In genomic region chrX:139596404-139596803, GRCm38 (mm10) we compare ENCODE assay signal across 13 mouse cellular contexts.
"Had no signal": no experiment of that assay in that cellular context is flagged by ENCODE, and none has a peak within 500 bp of the region (broad histone marks: within the 10 kb centered on the region; RNA-seq: fewer than 3 reads in every experiment).

No protein-coding gene starts in this region.

- H3K9me3 ChIP-seq: hindbrain, embryonic 12.5 days; limb, embryonic 10.5 days; midbrain, embryonic 13.5 days; neural tube, embryonic 12.5 days; stomach, embryonic 15.5 days had no signal

- H3K9ac ChIP-seq: hindbrain, embryonic 12.5 days; midbrain, embryonic 13.5 days; neural tube, embryonic 12.5 days; stomach, embryonic 15.5 days had no signal

- H3K27me3 ChIP-seq: neural tube, embryonic 12.5 days; stomach, embryonic 15.5 days had no signal

- H3K36me3 ChIP-seq: hindbrain, embryonic 12.5 days; limb, embryonic 10.5 days; midbrain, embryonic 13.5 days; neural tube, embryonic 12.5 days; stomach, embryonic 15.5 days had no signal

- H3K27ac ChIP-seq: hindbrain, embryonic 12.5 days; left cerebral cortex, adult 2 months; limb, embryonic 10.5 days; midbrain, embryonic 13.5 days; neural tube, embryonic 12.5 days; stomach, embryonic 15.5 days had no signal

- H3K4me2 ChIP-seq: hindbrain, embryonic 12.5 days; midbrain, embryonic 13.5 days; neural tube, embryonic 12.5 days; stomach, embryonic 15.5 days had no signal

- H3K4me3 ChIP-seq: hindbrain, embryonic 12.5 days; left cerebral cortex, adult 2 months; limb, embryonic 10.5 days; midbrain, embryonic 13.5 days; neural tube, embryonic 12.5 days; stomach, embryonic 15.5 days had no signal

- DNase-seq: lung, adult 18-20 months; lung, postnatal 36 days; spleen, adult 18-20 months; thymus, adult 2 months; thymus, postnatal 36 days had no signal

- ATAC-seq: hindbrain, embryonic 16.5 days; inflammation-experienced regulatory T-cells, adult 6 months; midbrain, embryonic 13.5 days had no signal

- H3K4me1 ChIP-seq: hindbrain, embryonic 12.5 days; limb, embryonic 10.5 days; midbrain, embryonic 13.5 days; neural tube, embryonic 12.5 days; stomach, embryonic 15.5 days had no signal
